Mouse (Mus musculus): ENCODE data around the gene Pglyrp1.
"Not testable (repeated sequence)": the region's sequence is repeated elsewhere in the genome, so short reads cannot be mapped to it uniquely, and the experiment has no call there.

Gene Pglyrp1

GRCm38 (mm10) chr7:18871031-18871430, at the start of gene Pglyrp1:
TSS of gene Pglyrp1 (plus strand) at chr7:18871331.
- not testable (repeated sequence) for DNase-seq (ENCODE audit: low read depth)

GRCm38 (mm10) chr7:18821507-18821906, 49.6 kb upstream of the Pglyrp1 start, which contains the start of gene Psg17:
TSS of gene Psg17 (minus strand) at chr7:18821607.
- DNase-seq (ENCODE audit: low read depth) = no peak

- no peak for DNase-seq (ENCODE audit: low read depth)
Observed at GRCm38 (mm10) chr7:18827792-18828546, 43.2 kb upstream of the Pglyrp1 start.

- DNase-seq (ENCODE audit: low read depth) = peak; percentile 42
Observed at GRCm38 (mm10) chr7:18828592-18828991, 42.5 kb upstream of the Pglyrp1 start.

GRCm38 (mm10) chr7:18829545-18829944, 41.6 kb upstream of the Pglyrp1 start:
- DNase-seq (ENCODE audit: low read depth) = no peak

GRCm38 (mm10) chr7:18832298-18832697, 38.8 kb upstream of the Pglyrp1 start:
- DNase-seq (ENCODE audit: low read depth) = no peak

GRCm38 (mm10) chr7:18839865-18840264, 31.3 kb upstream of the Pglyrp1 start, which contains the start of gene Mill2:
TSS of gene Mill2 (plus strand) at chr7:18839966.
- no peak for DNase-seq (ENCODE audit: low read depth)

- DNase-seq (ENCODE audit: low read depth) = peak; percentile 72
Observed at GRCm38 (mm10) chr7:18840386-18841173, 30.6 kb upstream of the Pglyrp1 start.

GRCm38 (mm10) chr7:18841174-18841567, 30.0 kb upstream of the Pglyrp1 start:
- DNase-seq (ENCODE audit: low read depth) = no peak

GRCm38 (mm10) chr7:18844811-18845210, 26.3 kb upstream of the Pglyrp1 start:
- no peak for DNase-seq (ENCODE audit: low read depth)

GRCm38 (mm10) chr7:18848395-18848794, 22.7 kb upstream of the Pglyrp1 start:
- DNase-seq (ENCODE audit: low read depth) = no peak

GRCm38 (mm10) chr7:18858310-18858916, 12.7 kb upstream of the Pglyrp1 start:
- DNase-seq (ENCODE audit: low read depth) = no peak

- no peak for DNase-seq (ENCODE audit: low read depth)
Observed at GRCm38 (mm10) chr7:18862801-18863200, 8.3 kb upstream of the Pglyrp1 start.

GRCm38 (mm10) chr7:18868491-18868890, 2.6 kb upstream of the Pglyrp1 start:
- no peak for DNase-seq (ENCODE audit: low read depth)

GRCm38 (mm10) chr7:18872014-18872802, 1.1 kb downstream of the Pglyrp1 start:
- DNase-seq (ENCODE audit: low read depth) = no peak

- DNase-seq (ENCODE audit: low read depth) = no peak
Observed at GRCm38 (mm10) chr7:18872816-18873215, 1.7 kb downstream of the Pglyrp1 start.

GRCm38 (mm10) chr7:18873253-18873652, 2.1 kb downstream of the Pglyrp1 start:
- peak; percentile 93 for DNase-seq (ENCODE audit: low read depth)

GRCm38 (mm10) chr7:18875372-18875771, 4.2 kb downstream of the Pglyrp1 start:
- no peak for DNase-seq (ENCODE audit: low read depth)

- no peak for DNase-seq (ENCODE audit: low read depth)
Observed at GRCm38 (mm10) chr7:18878691-18879090, 7.6 kb downstream of the Pglyrp1 start.

- peak; percentile 80 for DNase-seq (ENCODE audit: low read depth)
Observed at GRCm38 (mm10) chr7:18883991-18884744, 13.0 kb downstream of the Pglyrp1 start.
